Mouse (Mus musculus): ENCODE measurements around the gene Trim60. TPM values are rescaled to one million over a fixed set of nuclear protein-coding genes. Genes with fewer than 3 reads are reported as not detected.
"Not testable (repeated sequence)": the region's sequence is repeated elsewhere in the genome, so short reads cannot be mapped to it uniquely, and the experiment has no call there.

Gene Trim60
- polyA plus RNA-seq, 1 experiment from 2014 or later = not detected

DNA sequence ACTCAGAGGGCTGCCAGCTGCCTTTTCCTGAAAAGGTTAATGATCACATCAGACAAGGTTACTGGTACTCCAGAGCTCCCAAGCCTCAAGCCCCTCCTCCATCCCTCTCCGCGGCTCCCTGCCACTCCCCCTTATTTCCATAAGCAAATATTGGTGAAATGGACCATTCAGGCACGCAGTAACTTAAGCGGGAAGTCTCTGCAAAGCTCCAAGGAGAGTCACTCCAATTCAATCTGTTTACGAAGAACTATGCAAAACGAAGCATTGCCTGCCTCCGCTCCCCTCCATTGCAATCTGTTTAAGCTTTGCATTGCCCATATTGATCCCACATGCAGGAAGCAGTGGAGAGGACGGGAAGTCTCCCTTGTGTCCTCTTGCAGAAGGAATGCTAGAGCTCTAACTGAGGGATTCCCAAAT is 18.7 kb upstream of the Trim60 start, which contains the start of gene Apela:
Apela (minus strand) TSS at position 220 of the 417 bp plus-strand sequence.
- WGBS = under 1% methylated on average over 8 of the region's 8 CpGs
- Histone ChIP-seq H3K27me3 (no peaks in the 10 kb centered on the region), H3K4me2 (peak within 1 kb of the TSS; percentile 68), H3K4me1 (replicated peaks) (peaks cover 14% of the 10 kb centered on the region), H3K9me3 (no peaks in the 10 kb centered on the region), H3K4me3 (peak within 1 kb of the TSS; percentile 39), H3K27ac (replicated peaks) (no peak within 1 kb of the TSS), H3K9ac (0 out of 2 replicates have a peak within 1 kb of the TSS, but pooled peaks have one; percentile 5), H3K36me3 (no peaks in the 10 kb centered on the region)
- ATAC-seq (ENCODE audit: low FRiP score, low read depth) = peak; percentile 81

DNA sequence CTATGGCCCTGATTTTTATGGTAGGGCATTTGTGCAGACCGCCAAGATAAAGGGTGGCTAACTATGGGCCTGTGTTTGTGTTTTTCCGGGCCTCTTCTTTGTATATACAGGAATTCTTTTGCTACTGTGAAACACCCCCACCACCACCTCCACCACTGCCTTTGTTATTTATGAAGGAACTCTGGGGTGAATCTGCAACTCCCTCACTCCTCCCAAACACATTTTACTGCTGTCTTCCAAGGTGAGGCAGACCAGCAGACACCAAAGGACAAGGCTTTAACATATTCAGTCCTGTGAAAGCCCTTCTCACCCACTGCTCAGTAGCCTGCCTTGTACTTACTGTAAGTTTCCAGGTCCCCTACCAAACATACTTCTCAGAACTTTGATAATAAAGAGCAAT is 15.8 kb upstream of the Trim60 start:
- Histone ChIP-seq H3K9ac (no peak overlapping the region), H3K36me3 (no peaks in the 10 kb centered on the region), H3K9me3 (no peaks in the 10 kb centered on the region), H3K4me2 (no peak overlapping the region), H3K27me3 (no peaks in the 10 kb centered on the region), H3K27ac (replicated peaks) (no peak overlapping the region), H3K4me3 (no peak overlapping the region), H3K4me1 (replicated peaks) (peaks cover 14% of the 10 kb centered on the region)
- WGBS = 28% methylated on average over 2 of the region's 2 CpGs
- no peak for ATAC-seq (ENCODE audit: low FRiP score, low read depth)

DNA sequence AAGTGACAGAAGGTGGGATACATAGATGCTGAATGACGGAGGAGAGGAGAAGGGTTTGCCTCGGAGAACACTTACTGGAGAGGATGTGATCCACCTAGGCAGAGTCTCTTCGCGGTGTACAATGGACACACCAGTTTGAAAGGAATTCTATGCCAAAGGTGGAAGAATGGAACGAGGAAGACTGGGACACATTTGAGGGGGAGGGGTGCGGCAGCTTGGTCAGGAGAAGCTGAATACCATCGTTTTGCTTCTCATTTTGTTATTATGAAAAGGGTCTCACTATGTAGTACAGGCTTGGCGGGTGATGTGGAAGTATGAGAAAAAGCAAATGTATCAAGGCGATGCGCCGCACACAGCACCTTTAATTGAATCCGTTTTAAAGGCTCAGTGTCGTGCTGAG is 14.7 kb upstream of the Trim60 start:
- Histone ChIP-seq H3K9ac (no peak overlapping the region), H3K4me2 (no peak overlapping the region), H3K36me3 (no peaks in the 10 kb centered on the region), H3K27ac (replicated peaks) (no peak overlapping the region), H3K9me3 (no peaks in the 10 kb centered on the region), H3K4me1 (replicated peaks) (peaks cover 14% of the 10 kb centered on the region), H3K4me3 (no peak overlapping the region), H3K27me3 (no peaks in the 10 kb centered on the region)
- no peak for ATAC-seq (ENCODE audit: low FRiP score, low read depth)
- WGBS = 85% methylated on average over 13 of the region's 13 CpGs

DNA sequence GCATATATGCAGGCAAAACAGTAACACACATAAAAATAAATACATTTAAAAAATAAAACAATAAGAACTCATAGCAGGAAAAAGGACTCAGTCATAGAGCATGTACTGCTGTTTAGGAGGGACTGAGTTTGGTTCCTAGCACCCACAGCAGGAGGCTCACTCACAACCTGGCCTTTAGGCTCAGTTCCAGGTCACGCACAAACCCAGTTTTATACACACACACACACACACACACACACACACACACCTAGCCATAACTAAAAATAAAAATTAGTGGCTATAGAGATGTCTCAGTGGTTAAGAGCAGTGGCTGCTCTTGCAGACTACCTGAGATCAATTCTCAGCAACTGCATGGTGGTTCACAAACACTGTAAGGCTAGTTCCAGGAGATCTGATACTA is 13.7 kb upstream of the Trim60 start:
- Histone ChIP-seq H3K4me2 (no peak overlapping the region), H3K36me3 (no peaks in the 10 kb centered on the region), H3K27ac (replicated peaks) (no peak overlapping the region), H3K9ac (no peak overlapping the region), H3K4me3 (no peak overlapping the region), H3K27me3 (no peaks in the 10 kb centered on the region), H3K4me1 (replicated peaks) (peaks cover 9% of the 10 kb centered on the region), H3K9me3 (no peaks in the 10 kb centered on the region)
- WGBS = 94% methylated on average over 1 of the region's 1 CpGs
- ATAC-seq (ENCODE audit: low FRiP score, low read depth) = no peak

DNA sequence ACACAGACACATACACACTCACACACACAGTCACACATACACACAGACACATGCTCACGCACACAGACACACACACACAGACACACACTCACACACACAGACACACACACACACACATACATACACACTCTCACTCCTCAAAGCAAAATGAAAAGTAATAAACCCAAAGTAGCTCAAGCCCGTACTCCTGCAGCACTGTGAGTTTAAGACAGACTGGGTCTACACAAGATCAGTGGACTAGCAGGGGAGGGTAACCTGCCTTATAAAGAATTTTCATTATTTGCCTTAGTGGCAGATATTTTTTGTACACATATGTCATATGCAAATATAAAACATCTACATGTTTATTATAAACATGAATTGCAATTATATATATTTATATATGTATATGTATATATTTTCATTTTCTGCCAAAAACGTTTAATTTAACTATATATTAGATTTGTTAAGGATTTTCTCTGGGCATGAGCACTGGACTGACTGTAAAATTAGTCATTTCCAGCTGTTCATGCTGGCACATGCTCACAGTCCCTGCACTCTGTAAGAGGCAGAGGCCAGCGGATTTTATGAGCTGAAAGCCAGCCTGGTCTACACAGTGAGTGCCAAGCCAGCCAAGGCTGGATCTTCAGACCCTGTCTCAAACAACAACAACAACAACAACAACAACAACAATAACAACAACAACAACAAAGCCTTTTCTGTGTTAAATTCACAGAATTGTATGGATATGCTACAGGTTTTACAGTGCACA is 12.5 kb upstream of the Trim60 start:
- Histone ChIP-seq H3K27ac (replicated peaks) (no peak overlapping the region), H3K4me2 (no peak overlapping the region), H3K9me3 (no peaks in the 10 kb centered on the region), H3K36me3 (no peaks in the 10 kb centered on the region), H3K4me1 (replicated peaks) (peaks cover 3% of the 10 kb centered on the region; the same call in 1 of the 2 replicates), H3K9ac (no peak overlapping the region), H3K4me3 (no peak overlapping the region), H3K27me3 (no peaks in the 10 kb centered on the region)
- ATAC-seq (ENCODE audit: low FRiP score, low read depth) = no peak
- WGBS = 81% methylated on average over 4 of the region's 4 CpGs

DNA sequence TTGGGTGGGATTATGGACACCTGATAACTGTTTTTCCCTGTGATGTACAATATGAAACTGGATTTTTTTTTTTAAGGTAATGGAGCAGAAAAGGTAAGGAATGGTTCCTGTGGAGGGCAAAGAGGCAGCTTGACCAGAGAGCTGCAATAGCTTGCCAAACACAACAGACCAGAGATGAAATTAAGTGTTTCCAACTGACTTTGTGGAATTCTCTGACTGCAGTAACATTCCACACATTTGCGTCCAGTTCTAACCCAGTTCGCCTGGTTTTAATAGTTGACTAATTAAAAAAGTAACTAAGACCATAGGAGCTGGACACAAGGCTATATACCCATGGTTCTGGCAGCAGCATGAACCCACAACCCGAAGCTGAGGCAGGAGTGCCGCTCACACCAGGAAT is 11.4 kb upstream of the Trim60 start:
- Histone ChIP-seq H3K27ac (replicated peaks) (no peak overlapping the region), H3K36me3 (no peaks in the 10 kb centered on the region), H3K9me3 (no peaks in the 10 kb centered on the region), H3K4me2 (no peak overlapping the region), H3K27me3 (no peaks in the 10 kb centered on the region), H3K4me3 (no peak overlapping the region), H3K9ac (no peak overlapping the region), H3K4me1 (replicated peaks) (no peaks in the 10 kb centered on the region)
- ATAC-seq (ENCODE audit: low FRiP score, low read depth) = no peak
- 86% methylated on average over 4 of the region's 4 CpGs for WGBS

DNA sequence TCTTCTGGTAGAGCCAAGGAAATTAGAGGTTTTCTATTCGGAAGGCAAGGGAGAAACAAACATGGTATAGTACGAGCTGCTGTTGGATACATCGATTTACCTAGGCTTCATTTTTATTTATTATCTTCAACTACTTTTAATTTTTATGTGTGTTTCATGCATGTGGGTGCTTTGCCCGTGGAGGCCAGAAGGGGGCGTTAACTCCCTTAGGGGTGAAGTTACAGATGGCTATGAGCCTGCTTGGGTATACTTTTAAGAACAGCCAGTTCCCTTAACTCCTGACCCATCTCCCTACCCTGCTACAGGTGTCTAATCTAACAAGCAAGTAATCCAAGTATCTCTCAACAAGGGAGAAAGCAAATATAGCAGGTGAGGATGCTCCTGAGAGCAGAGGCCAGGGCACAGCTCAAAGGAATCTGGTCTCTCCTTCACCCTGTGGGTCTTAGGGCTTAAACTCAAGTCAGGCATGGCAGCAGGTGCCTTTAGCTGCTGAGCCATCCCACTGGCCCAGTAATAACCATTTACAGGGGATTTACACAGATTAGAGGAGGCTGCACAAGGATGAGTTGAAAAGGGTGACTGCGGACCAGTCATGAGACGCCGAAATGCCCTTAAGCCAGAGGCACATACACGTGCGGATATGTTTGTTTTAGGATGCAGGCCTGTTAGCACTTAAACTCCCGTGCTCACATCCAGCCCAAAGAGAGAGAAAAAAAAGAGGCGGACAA is 10.7 kb upstream of the Trim60 start:
- no peak overlapping the region for H3K4me3 ChIP-seq
- no peak for ATAC-seq (ENCODE audit: low FRiP score, low read depth)
- no peaks in the 10 kb centered on the region for H3K4me1 ChIP-seq (replicated peaks)
- H3K36me3 ChIP-seq = no peaks in the 10 kb centered on the region
- H3K27ac ChIP-seq (replicated peaks) = no peak overlapping the region
- H3K9ac ChIP-seq = no peak overlapping the region
- 90% methylated on average over 12 of the region's 12 CpGs for WGBS
- no peaks in the 10 kb centered on the region for H3K27me3 ChIP-seq
- no peak overlapping the region for H3K4me2 ChIP-seq
- no peaks in the 10 kb centered on the region for H3K9me3 ChIP-seq

DNA sequence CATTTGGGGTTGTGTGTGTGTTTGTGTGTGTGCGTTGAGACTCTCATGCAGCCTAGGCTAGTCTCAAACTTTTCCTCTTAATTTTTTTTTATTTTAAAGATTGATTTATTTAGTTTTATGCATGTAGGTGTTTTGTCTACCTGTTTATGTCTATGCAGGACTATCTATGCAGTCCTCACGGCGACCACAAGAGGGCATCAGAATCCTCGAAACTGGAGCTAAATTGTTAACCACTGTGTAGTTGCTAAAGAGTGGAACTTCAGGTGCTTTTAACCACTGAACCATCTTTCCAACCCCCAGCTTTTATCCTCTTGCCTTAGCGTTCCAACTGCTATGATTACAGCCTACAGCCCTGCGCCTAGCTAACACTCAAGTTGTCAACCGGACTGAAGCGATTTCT is 4.1 kb upstream of the Trim60 start:
- WGBS = 53% methylated on average over 8 of the region's 8 CpGs

DNA sequence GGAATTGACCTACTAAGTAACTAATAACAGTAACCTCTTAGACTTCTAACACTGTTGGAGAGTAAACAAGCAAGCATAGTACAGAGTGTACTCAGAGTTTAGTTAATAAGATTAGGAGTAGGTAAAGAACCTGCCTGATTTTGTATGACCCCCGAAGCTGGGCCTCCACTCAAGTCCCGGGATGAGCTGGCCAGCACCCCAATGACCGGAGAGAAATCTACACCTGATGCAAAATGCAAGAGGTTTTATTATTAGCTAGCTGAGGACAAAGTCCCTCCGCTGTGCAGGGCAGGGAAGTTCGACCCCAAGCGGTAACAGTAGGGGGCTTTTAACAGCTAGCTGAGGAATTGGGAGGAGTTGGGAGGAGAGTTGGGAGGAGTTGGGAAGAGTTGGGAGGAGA is 10.8 kb downstream of the Trim60 start:
- H3K4me3 ChIP-seq; H3K27ac ChIP-seq (replicated peaks); H3K27me3 ChIP-seq; H3K4me2 ChIP-seq; H3K4me1 ChIP-seq (replicated peaks); H3K9me3 ChIP-seq; ATAC-seq (ENCODE audit: low FRiP score, low read depth); H3K9ac ChIP-seq; H3K36me3 ChIP-seq: not testable (repeated sequence)
- WGBS = 75% methylated on average over 6 of the region's 6 CpGs

More for the DNA sequence above, 4.1 kb upstream of the Trim60 start:
- H3K36me3 ChIP-seq = no peaks in the 10 kb centered on the region
- no peak overlapping the region for H3K4me3 ChIP-seq
- H3K4me1 ChIP-seq (replicated peaks) = no peaks in the 10 kb centered on the region
- no peaks in the 10 kb centered on the region for H3K9me3 ChIP-seq
- no peak overlapping the region for H3K4me2 ChIP-seq
- no peaks in the 10 kb centered on the region for H3K27me3 ChIP-seq
- no peak overlapping the region for H3K9ac ChIP-seq
- no peak for ATAC-seq (ENCODE audit: low FRiP score, low read depth)
- H3K27ac ChIP-seq (replicated peaks) = no peak overlapping the region

DNA sequence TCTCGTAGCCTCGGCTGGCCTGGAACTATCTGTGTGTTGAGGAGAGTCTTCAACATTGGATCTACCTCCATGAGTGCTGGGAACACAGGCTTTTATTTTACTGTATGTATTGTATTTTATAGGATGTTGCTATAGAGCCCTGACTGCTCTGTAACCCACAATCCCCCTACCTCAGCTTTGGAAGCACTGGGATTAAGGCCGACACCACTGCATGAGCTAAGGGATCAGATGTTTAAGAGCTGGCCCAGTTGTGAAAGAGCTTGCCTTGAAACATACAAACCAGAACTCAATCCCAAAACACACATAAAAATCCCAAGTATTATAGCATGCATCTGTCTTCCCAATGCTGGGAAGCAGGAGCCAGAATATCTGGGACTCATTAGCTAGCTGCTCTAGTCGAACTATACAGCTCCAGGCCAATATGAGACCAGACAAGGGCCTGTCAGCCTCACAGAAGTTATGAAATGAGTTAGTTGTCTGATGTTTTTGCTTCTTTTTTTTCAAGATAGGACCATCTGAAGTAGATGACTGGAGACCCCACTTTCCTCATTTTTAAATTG is 19.5 kb downstream of the Trim60 start:
- no peak for ATAC-seq (ENCODE audit: low FRiP score, low read depth)
- WGBS = 92% methylated on average over 4 of the region's 4 CpGs
- Histone ChIP-seq H3K4me1 (replicated peaks) (no peaks in the 10 kb centered on the region), H3K4me2 (no peak overlapping the region), H3K27me3 (no peaks in the 10 kb centered on the region), H3K27ac (replicated peaks) (no peak overlapping the region), H3K36me3 (no peaks in the 10 kb centered on the region), H3K9me3 (no peaks in the 10 kb centered on the region), H3K4me3 (no peak overlapping the region), H3K9ac (no peak overlapping the region)

DNA sequence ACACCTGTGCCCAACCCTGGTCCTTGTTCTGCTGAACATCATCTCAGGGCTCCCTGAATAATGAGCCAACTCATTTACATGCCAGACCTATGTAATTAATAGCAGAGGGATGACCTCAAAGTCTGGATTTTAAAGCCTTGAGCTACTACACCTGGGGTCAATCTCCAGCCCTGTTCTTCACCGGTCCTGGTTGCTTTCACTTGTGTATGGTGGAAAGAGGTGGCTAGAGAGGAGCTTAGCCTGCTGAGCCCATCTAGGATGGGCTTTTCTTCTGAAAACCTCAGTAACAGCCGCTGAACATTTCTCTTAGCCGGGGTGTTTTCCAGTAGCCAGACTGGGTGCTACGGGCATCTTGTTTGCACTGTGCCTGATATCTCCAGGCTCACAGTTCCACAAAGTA is 30.7 kb downstream of the Trim60 start, which contains the start of gene Trim75:
Trim75 (minus strand) TSS at position 101 of the 400 bp plus-strand sequence.
- 90% methylated on average over 4 of the region's 4 CpGs for WGBS
- no peak within 1 kb of the TSS for H3K4me2 ChIP-seq
- no peak within 1 kb of the TSS for H3K9ac ChIP-seq

More for the DNA sequence above, 30.7 kb downstream of the Trim60 start, which contains the start of gene Trim75:
- no peak for ATAC-seq (ENCODE audit: low FRiP score, low read depth)
- no peaks in the 10 kb centered on the region for H3K9me3 ChIP-seq
- no peaks in the 10 kb centered on the region for H3K27me3 ChIP-seq
- H3K4me3 ChIP-seq = no peak within 1 kb of the TSS
- no peaks in the 10 kb centered on the region for H3K36me3 ChIP-seq
- no peak within 1 kb of the TSS for H3K27ac ChIP-seq (replicated peaks)
- no peaks in the 10 kb centered on the region for H3K4me1 ChIP-seq (replicated peaks)

Measured in hindbrain, embryonic 15.5 days (tissue).